Mouse (Mus musculus): ENCODE measurements at regions not wholly inside any gene's neighbourhood (a gene's known extent, or its start where the extent isn't known, plus 50 kb on each side); places are given as distances from the start of the nearest gene placed in this dataset.
"Not testable (repeated sequence)": the region's sequence is repeated elsewhere in the genome, so short reads cannot be mapped to it uniquely, and the experiment has no call there.

DNA sequence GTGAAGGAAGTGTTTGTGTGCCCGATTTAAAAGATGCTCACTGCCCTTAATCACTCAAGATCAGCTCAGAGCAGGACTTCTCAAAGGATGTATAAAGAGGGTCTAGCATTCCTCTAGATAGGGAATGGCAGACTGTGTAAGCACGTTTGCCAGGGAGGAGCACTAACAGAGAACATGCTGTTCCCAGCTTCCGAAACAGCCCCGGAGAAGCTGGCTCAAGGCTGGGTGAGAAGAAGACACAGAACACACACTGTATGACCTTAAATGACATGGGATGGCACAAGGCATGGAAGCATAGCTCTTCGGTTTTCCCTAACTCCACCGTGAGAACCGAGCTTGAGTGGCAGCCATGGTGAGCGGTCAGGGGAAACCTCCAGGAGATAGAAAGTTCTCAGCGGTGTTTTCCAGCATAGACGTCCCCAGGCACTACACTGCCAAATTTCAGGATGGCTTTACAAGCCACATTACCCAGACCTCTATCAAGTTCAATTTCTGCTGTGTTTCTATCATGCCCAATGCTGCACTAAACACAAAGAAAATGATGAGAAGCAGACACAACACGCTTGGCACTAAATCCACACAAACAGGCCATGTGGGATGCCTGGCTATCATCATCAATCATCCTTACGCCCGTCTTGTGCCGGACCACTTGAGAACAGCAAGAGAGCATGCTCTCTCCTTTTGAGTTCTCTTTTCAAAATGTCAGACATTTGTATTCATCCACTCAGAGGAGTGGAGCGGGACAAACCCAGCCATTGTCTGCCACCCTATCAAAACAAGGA, 172.0 kb upstream of the Six2 start:
- no peaks in the 10 kb centered on the region for H3K4me1 ChIP-seq
- H3K36me3 ChIP-seq: no peaks in the 10 kb centered on the region
- no peak overlapping the region for H3K4me2 ChIP-seq
- 72% methylated on average over 15 of the region's 15 CpGs for WGBS
- no peak overlapping the region for H3K9ac ChIP-seq
- H3K9me3 ChIP-seq: no peaks in the 10 kb centered on the region
- no peak overlapping the region for H3K27ac ChIP-seq
- ATAC-seq (ENCODE audit: insufficient read depth, low FRiP score, low read depth): no peak
- no peaks in the 10 kb centered on the region for H3K27me3 ChIP-seq (replicated peaks)
- H3K4me3 ChIP-seq (replicated peaks): no peak overlapping the region

DNA sequence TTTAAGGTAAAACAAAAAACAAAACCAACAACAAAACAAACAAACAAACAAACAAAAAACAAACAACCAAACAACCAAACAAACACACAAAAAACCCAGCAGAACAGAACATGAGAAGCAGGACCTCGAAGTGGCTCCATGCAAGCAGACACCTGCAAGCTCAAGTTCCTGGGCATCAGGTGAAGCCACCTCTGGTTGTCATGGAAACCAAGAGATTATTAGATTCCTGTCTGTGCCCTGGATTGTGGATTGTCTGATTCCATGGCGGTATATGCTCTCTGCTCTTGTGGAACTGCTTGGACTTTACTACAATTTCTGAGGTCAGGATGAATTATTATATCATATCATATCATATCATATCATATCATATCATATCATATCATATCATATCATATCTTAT, 170.4 kb upstream of the Six2 start:
- Histone ChIP-seq H3K9me3 (no peaks in the 10 kb centered on the region), H3K4me3 (replicated peaks) (no peak overlapping the region), H3K27me3 (replicated peaks) (no peaks in the 10 kb centered on the region), H3K36me3 (no peaks in the 10 kb centered on the region), H3K4me1 (no peaks in the 10 kb centered on the region), H3K27ac (no peak overlapping the region), H3K4me2 (peak overlapping the region; percentile 22; the same call in 1 of the 2 replicates), H3K9ac (no peak overlapping the region)
- 80% methylated on average over 2 of the region's 2 CpGs for WGBS
- ATAC-seq (ENCODE audit: insufficient read depth, low FRiP score, low read depth): no peak

DNA sequence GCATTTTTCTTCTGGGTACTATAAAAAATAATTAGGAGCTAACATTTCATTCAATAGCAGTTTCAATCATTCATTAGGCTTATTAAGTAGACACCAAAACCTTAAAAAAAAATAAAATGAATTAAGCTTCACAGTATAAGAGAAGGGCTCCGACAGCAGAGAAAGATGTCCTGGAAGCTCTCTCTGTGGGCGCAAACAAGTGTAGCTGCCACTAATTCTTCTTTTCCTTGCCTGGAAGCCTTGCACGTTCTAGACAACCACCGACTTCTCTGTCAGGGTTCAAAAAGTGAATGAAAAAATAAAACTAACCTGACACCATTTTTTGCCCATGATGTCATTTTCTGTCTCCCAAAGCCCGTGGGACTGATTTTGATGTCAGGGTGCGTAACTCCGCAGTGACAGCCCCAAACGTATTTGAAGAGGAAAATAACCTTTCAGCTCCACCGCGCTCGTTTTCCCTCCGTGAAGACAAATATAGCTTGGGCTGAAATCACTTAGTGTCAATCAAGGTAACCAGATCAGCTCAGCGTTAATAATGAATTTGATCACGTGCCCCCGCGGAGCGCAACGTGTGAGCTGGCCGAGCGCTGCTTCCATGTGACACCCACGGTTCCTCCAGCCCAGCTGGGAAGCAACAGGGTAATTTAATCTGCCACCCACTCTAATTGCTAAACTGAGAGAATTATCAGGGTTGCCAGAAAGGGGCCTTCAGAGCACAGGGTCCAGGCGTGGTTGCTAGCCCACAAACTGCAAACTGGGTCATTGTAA, 169.8 kb upstream of the Six2 start:
- H3K4me2 ChIP-seq: peak overlapping the region; percentile 22; the same call in 1 of the 2 replicates
- H3K9me3 ChIP-seq: no peaks in the 10 kb centered on the region
- H3K4me3 ChIP-seq (replicated peaks): no peak overlapping the region
- no peaks in the 10 kb centered on the region for H3K36me3 ChIP-seq
- no peaks in the 10 kb centered on the region for H3K27me3 ChIP-seq (replicated peaks)
- H3K9ac ChIP-seq: no peak overlapping the region
- no peak for ATAC-seq (ENCODE audit: insufficient read depth, low FRiP score, low read depth)
- H3K27ac ChIP-seq: no peak overlapping the region
- H3K4me1 ChIP-seq: no peaks in the 10 kb centered on the region
- WGBS: 31% methylated on average over 22 of the region's 22 CpGs

DNA sequence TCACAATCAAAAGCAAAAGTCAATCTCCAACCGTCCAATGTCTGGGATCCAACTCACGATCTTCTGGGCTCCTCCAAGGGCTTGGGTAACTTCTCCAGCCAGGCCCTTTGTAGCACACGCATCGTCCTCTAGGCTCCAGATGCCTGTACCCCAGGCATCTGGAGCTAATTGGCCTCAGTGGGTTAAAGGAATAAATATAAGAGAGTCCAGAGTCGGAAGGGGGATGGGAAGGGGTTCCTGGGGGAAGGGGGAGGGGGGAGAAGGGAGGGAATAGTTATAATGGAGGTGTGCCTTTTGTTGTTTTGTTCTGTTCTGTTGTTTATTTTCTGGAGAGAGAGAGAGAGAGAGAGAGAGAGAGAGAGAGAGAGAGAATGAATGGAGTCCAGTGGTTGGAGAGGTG, 168.8 kb upstream of the Six2 start:
- not testable (repeated sequence) for ATAC-seq (ENCODE audit: insufficient read depth, low FRiP score, low read depth)
- 34% methylated on average over 4 of the region's 5 CpGs for WGBS

DNA sequence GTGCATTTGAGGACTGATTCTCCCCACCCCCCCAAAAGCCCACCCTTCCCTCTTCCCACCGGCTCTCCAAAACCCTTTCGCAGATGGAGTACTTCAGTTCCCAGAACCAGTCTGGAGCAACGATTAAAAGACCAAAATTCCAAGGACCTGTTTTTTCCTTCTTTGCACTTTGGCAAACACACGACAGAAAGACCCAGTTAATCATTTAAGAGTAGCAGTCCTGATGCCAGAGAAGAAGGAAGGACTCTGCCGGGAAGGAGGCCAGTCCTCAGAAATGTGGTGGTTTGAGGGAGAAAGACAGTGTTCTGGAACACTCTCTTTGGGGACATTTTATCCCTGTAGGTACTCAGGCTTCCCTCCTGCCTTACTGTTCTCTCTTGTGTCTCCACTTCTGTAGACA, 165.1 kb upstream of the Six2 start:
- H3K4me1 ChIP-seq: no peaks in the 10 kb centered on the region
- no peaks in the 10 kb centered on the region for H3K9me3 ChIP-seq
- no peaks in the 10 kb centered on the region for H3K27me3 ChIP-seq (replicated peaks)
- 40% methylated on average over 5 of the region's 5 CpGs for WGBS
- H3K9ac ChIP-seq: no peak overlapping the region
- ATAC-seq (ENCODE audit: insufficient read depth, low FRiP score, low read depth): no peak
- no peak overlapping the region for H3K4me2 ChIP-seq
- H3K36me3 ChIP-seq: no peaks in the 10 kb centered on the region
- no peak overlapping the region for H3K27ac ChIP-seq
- H3K4me3 ChIP-seq (replicated peaks): no peak overlapping the region

More for the DNA sequence above, 168.8 kb upstream of the Six2 start:
- not testable (repeated sequence) for H3K4me1 ChIP-seq; H3K36me3 ChIP-seq; H3K9ac ChIP-seq; H3K4me2 ChIP-seq; H3K4me3 ChIP-seq (replicated peaks); H3K27ac ChIP-seq; H3K9me3 ChIP-seq; H3K27me3 ChIP-seq (replicated peaks)

DNA sequence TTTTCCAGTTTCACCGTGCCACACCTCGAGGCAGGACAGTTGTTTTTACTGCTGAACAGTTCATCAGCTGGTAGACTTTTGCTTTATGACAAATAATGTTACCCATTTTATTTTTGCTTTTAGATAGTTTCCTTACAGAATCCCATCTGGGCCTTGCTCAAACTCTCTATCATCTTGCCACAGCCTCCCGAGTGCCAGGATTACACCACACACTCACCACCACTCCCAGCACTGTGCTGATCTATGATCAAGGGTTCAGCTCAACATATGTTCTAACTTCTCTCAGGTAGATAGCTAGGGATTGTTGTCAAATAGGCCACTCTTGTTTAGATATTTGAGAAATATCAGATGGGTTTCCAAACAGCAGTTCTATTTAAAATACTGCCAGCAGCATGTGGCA, 160.5 kb upstream of the Six2 start:
- Histone ChIP-seq H3K36me3 (no peaks in the 10 kb centered on the region), H3K4me1 (no peaks in the 10 kb centered on the region), H3K9ac (no peak overlapping the region), H3K9me3 (no peaks in the 10 kb centered on the region), H3K27ac (no peak overlapping the region), H3K4me3 (replicated peaks) (no peak overlapping the region), H3K27me3 (replicated peaks) (no peaks in the 10 kb centered on the region), H3K4me2 (no peak overlapping the region)
- WGBS: 89% methylated on average over 3 of the region's 3 CpGs
- no peak for ATAC-seq (ENCODE audit: insufficient read depth, low FRiP score, low read depth)

DNA sequence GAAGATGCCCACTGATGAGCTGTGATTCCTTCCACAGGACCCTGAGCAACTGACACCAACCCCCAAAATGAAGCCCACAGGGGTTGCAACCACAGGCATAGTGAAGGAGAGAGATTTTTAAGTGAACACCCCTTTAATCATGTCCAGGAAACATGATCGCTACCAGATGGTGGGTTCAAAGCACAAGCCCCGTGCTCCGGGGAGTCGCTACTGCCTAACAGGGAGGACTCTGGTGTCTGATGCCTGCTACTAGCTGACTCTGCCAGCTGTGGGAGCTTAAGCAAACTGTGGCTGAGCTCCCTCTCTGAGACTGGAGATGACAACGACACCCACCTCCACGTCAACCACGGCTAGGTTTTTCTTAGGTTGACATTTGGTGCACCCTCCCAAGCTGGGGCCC, 159.7 kb upstream of the Six2 start:
- Histone ChIP-seq H3K27me3 (replicated peaks) (no peaks in the 10 kb centered on the region), H3K4me1 (no peaks in the 10 kb centered on the region), H3K9ac (no peak overlapping the region), H3K9me3 (no peaks in the 10 kb centered on the region), H3K27ac (no peak overlapping the region), H3K4me3 (replicated peaks) (no peak overlapping the region), H3K36me3 (no peaks in the 10 kb centered on the region), H3K4me2 (no peak overlapping the region)
- no peak for ATAC-seq (ENCODE audit: insufficient read depth, low FRiP score, low read depth)
- WGBS: 55% methylated on average over 7 of the region's 7 CpGs

DNA sequence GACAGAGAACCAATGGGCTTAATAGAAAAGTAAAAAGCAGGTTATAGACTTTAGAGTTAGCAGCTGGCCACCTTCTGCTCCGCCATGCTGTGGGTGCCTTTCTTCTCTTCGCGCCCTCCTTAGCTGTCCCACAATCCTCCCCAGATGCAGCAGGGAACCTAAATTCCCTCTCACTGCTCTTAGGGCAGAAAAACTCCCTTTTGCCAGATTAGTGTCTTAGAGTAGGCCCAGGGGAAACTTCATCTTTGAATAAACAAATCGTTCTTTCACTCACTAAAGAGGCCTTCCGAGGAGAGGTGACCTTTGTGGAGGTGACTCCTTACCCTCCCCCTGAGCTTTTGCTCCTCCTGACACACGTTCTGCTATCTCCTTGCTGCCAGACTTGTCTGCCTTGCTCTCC, 157.0 kb upstream of the Six2 start:
- Histone ChIP-seq H3K9ac (no peak overlapping the region), H3K27me3 (replicated peaks) (no peaks in the 10 kb centered on the region), H3K36me3 (no peaks in the 10 kb centered on the region), H3K9me3 (no peaks in the 10 kb centered on the region), H3K4me3 (replicated peaks) (no peak overlapping the region), H3K4me2 (no peak overlapping the region), H3K27ac (no peak overlapping the region), H3K4me1 (no peaks in the 10 kb centered on the region)
- 54% methylated on average over 6 of the region's 6 CpGs for WGBS
- no peak for ATAC-seq (ENCODE audit: insufficient read depth, low FRiP score, low read depth)

DNA sequence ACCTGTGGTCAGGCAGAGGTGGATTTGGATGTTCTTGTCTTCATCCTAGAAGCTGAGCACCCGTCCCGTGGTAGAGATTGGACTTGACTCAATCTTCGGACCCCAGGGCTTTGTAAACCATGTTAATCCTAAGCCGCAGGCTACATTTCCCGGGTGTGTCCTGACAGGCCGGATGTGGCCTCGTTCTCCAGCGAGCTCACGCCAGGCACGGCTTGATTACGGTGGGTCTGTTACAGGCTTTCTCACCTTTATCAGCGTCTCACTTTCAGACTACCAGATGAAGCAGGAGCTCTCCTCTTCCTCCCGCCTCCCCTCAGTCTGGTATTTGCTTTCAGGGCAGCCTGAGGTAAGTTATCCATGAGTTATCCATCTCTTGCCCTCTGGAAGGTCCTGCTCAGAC, 156.4 kb upstream of the Six2 start:
- H3K9me3 ChIP-seq: no peaks in the 10 kb centered on the region
- no peak for ATAC-seq (ENCODE audit: insufficient read depth, low FRiP score, low read depth)
- 88% methylated on average over 13 of the region's 13 CpGs for WGBS

DNA sequence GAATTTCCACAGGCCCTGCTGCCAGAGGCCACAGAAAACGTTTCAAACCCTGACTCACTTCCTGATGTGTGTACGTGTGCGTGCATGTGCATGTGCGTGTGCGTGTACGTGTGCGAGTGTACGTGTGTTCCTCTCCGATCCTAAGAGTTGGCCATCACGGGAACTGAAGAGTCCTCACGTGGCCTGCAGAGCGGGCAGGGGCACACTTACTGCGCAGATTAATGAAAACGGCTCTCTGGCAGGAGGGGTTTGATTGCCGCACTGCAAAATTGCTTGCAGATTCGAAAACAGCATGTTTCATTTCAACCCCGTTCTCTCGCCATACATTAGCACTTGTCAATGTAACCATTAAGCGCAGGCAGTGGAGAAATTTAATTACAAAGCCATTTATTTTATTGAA, 135.0 kb upstream of the Six2 start:
- WGBS: 63% methylated on average over 19 of the region's 19 CpGs

More for the DNA sequence above, 156.4 kb upstream of the Six2 start:
- H3K4me3 ChIP-seq (replicated peaks): no peak overlapping the region
- no peaks in the 10 kb centered on the region for H3K27me3 ChIP-seq (replicated peaks)
- no peaks in the 10 kb centered on the region for H3K4me1 ChIP-seq
- H3K4me2 ChIP-seq: no peak overlapping the region
- H3K27ac ChIP-seq: no peak overlapping the region
- no peak overlapping the region for H3K9ac ChIP-seq
- no peaks in the 10 kb centered on the region for H3K36me3 ChIP-seq

DNA sequence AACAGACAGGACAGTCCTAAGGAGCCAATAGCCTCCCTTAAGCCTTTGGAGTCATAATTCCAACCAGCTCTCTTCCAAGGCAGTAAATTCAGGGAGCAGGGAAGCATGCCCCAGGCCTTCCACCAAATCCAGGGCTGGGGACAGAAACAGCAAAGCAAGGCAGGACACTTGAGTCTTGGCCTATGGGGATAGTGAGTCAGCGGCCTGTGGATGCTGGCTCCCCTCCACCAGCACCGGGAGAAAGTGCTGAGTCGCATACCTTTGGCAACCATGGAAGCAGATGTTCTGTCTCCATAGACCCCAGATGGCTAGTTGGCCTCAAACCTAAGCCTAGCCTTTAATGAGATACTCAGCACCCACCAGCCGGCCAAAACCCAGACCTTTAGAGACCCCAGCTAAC, 133.8 kb upstream of the Six2 start:
- no peak overlapping the region for H3K4me3 ChIP-seq (replicated peaks)
- no peaks in the 10 kb centered on the region for H3K36me3 ChIP-seq
- H3K27me3 ChIP-seq (replicated peaks): no peaks in the 10 kb centered on the region
- H3K4me2 ChIP-seq: no peak overlapping the region
- peaks cover 4% of the 10 kb centered on the region; the same call in 1 of the 2 replicates for H3K4me1 ChIP-seq
- no peak overlapping the region for H3K9ac ChIP-seq
- WGBS: 69% methylated on average over 4 of the region's 4 CpGs
- no peaks in the 10 kb centered on the region for H3K9me3 ChIP-seq
- no peak for ATAC-seq (ENCODE audit: insufficient read depth, low FRiP score, low read depth)
- H3K27ac ChIP-seq: no peak overlapping the region

More for the DNA sequence above, 135.0 kb upstream of the Six2 start:
- H3K27me3 ChIP-seq (replicated peaks): no peaks in the 10 kb centered on the region
- H3K4me2 ChIP-seq: no peak overlapping the region
- no peak overlapping the region for H3K4me3 ChIP-seq (replicated peaks)
- peaks cover 3% of the 10 kb centered on the region; the same call in 1 of the 2 replicates for H3K4me1 ChIP-seq
- no peaks in the 10 kb centered on the region for H3K9me3 ChIP-seq
- no peak overlapping the region for H3K9ac ChIP-seq
- no peak overlapping the region for H3K27ac ChIP-seq
- ATAC-seq (ENCODE audit: insufficient read depth, low FRiP score, low read depth): no peak
- H3K36me3 ChIP-seq: no peaks in the 10 kb centered on the region

DNA sequence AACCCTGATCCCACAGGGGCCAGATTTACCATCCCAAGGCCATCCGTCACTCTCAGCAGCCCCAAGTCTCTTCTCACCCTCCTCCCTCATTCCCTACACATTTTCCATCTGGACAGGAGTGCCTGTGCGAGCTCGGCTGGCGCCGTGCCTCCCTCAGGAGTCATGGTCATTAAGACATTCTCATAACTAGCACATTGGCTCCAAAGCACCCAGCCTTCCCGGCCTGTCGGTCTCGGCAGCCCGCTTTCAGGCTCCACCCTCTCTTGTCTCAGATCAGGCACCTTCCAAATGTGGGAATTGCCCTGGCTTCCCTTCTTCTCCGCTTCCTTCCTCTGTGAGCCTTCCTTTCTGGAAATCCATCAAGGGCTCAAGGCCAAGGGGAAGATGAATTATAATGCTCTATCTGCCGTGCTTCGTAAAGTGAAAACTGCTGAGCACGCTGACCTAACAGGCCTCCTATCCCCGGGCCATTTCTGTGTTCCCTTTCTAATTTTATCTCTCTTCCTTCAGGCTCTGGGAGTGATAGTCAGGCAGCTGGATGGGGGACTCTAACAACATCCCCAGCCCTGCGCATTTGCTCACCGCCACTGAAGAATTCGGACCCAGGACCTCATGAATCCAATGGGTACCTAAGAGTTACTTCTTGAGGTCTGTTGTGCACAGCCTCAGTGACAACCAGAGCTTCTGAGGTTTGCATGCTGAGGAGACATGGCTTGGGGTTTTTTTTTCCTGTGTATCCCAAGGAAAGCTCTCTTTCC, 130.2 kb upstream of the Six2 start:
- Histone ChIP-seq H3K4me3 (replicated peaks) (no peak overlapping the region), H3K36me3 (no peaks in the 10 kb centered on the region), H3K4me1 (peaks cover 4% of the 10 kb centered on the region; the same call in 1 of the 2 replicates), H3K9ac (no peak overlapping the region), H3K27me3 (replicated peaks) (no peaks in the 10 kb centered on the region), H3K27ac (no peak overlapping the region), H3K4me2 (peak overlapping the region; percentile 21; the same call in 1 of the 2 replicates), H3K9me3 (no peaks in the 10 kb centered on the region)
- no peak; the same call in 1 of the 2 replicates for ATAC-seq (ENCODE audit: insufficient read depth, low FRiP score, low read depth)
- 60% methylated on average over 17 of the region's 17 CpGs for WGBS
